Mouse (Mus musculus): Measurements from ENCODE around the gene Hif3a.

The Hif3a gene

GRCm38 (mm10) chr7:17056601-17057523, 5.4 kb downstream of the Hif3a start:
- DNase-seq (ENCODE audit: low read depth in 1 of 2, low spot score in 2 of 2): no peak

- DNase-seq (ENCODE audit: low read depth in 1 of 2, low spot score in 2 of 2): no peak
These were observed 6.1 kb downstream of the Hif3a start for GRCm38 (mm10) chr7:17056081-17056581.

GRCm38 (mm10) chr7:17055287-17055946, 6.8 kb downstream of the Hif3a start:
- no peak for DNase-seq (ENCODE audit: low read depth in 1 of 2, low spot score in 2 of 2)

GRCm38 (mm10) chr7:17054325-17054989, 7.8 kb downstream of the Hif3a start:
- DNase-seq (ENCODE audit: low read depth in 1 of 2, low spot score in 2 of 2): no peak

GRCm38 (mm10) chr7:17050933-17051594, 11.2 kb downstream of the Hif3a start:
- no peak for DNase-seq (ENCODE audit: low read depth in 1 of 2, low spot score in 2 of 2)

- no peak for DNase-seq (ENCODE audit: low read depth in 1 of 2, low spot score in 2 of 2)
These were observed 11.7 kb downstream of the Hif3a start for GRCm38 (mm10) chr7:17050491-17050890.

- no peak for DNase-seq (ENCODE audit: low read depth in 1 of 2, low spot score in 2 of 2)
These were observed 13.6 kb downstream of the Hif3a start for GRCm38 (mm10) chr7:17048431-17049190.

- no peak for DNase-seq (ENCODE audit: low read depth in 1 of 2, low spot score in 2 of 2)
These were observed 15.1 kb downstream of the Hif3a start for GRCm38 (mm10) chr7:17047041-17047682.

- DNase-seq (ENCODE audit: low read depth in 1 of 2, low spot score in 2 of 2): no peak
These were observed 16.5 kb downstream of the Hif3a start for GRCm38 (mm10) chr7:17045743-17046142.

GRCm38 (mm10) chr7:17039373-17039772, 22.9 kb downstream of the Hif3a start:
- DNase-seq (ENCODE audit: low read depth in 1 of 2, low spot score in 2 of 2): no peak

- no peak for DNase-seq (ENCODE audit: low read depth in 1 of 2, low spot score in 2 of 2)
These were observed 24.1 kb downstream of the Hif3a start for GRCm38 (mm10) chr7:17038018-17038695.

GRCm38 (mm10) chr7:17030239-17030638, 32.0 kb downstream of the Hif3a start:
- DNase-seq (ENCODE audit: low read depth in 1 of 2, low spot score in 2 of 2): no peak

GRCm38 (mm10) chr7:17028923-17029322, 33.3 kb downstream of the Hif3a start:
- no peak for DNase-seq (ENCODE audit: low read depth in 1 of 2, low spot score in 2 of 2)

- peak; percentile 40 to 65 for DNase-seq (ENCODE audit: low read depth in 1 of 2, low spot score in 2 of 2)
These were observed 34.5 kb downstream of the Hif3a start, which contains the start of gene Ppp5c for GRCm38 (mm10) chr7:17027588-17028343. Gene Ppp5c (minus strand): TSS chr7:17027924.

- no peak for DNase-seq (ENCODE audit: low read depth in 1 of 2, low spot score in 2 of 2)
These were observed 35.3 kb downstream of the Hif3a start for GRCm38 (mm10) chr7:17026710-17027587.

- no peak for DNase-seq (ENCODE audit: low read depth in 1 of 2, low spot score in 2 of 2)
These were observed 36.2 kb downstream of the Hif3a start for GRCm38 (mm10) chr7:17025896-17026622.

- DNase-seq (ENCODE audit: low read depth in 1 of 2, low spot score in 2 of 2): no peak
These were observed 36.7 kb downstream of the Hif3a start for GRCm38 (mm10) chr7:17025505-17025894.

All from monocyte, adult 2 months (primary cell).